Mouse (Mus musculus): ENCODE data around the gene Anxa9. TPM values are rescaled to one million over a fixed set of nuclear protein-coding genes. Genes with fewer than 3 reads are reported as not detected.

Anxa9 gene
- polyA plus RNA-seq, 1 experiment: 1.5 TPM

DNA sequence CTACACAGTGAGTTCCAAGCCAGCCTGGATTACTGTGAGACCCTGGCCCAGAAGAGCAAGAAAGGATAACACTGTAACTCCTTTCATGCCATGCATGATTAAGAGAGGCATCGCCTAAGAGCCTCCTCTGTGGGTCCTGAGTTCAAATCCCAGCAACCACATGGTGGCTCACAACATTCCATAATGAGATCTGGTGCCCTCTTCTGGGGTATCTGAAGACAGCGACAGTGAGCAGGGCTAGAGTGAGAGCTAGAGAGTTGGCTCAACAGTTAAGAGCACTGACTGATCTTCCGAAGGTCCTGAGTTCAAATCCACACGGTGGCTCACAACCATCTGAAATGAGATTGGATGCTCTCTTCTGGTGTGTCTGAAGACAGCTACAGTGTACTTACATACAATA, 32.5 kb downstream of the Anxa9 start:
- 96% methylated on average over 4 of the region's 4 CpGs for WGBS
- H3K36me3 ChIP-seq (ENCODE audit: control insufficient read depth, insufficient read depth, low read length): no peaks in the 10 kb centered on the region
- H3K4me1 ChIP-seq (replicated peaks; ENCODE audit: control insufficient read depth, insufficient read depth, low read length): peaks cover 2% of the 10 kb centered on the region; the same call in 1 of the 2 replicates

GRCm38 (mm10) chr3:95273471-95273870, 33.5 kb downstream of the Anxa9 start:
- DNase-seq: no peak
- no peak overlapping the region for H3K4me3 ChIP-seq (ENCODE audit: control insufficient read depth, insufficient read depth, low read length)
- no peak for TF ChIP-seq CTCF (IDR thresholded peaks at IDR 0.05; ENCODE audit: borderline replicate concordance, control insufficient read depth, extremely low read depth, insufficient read depth, low read length, poor library complexity)
- no peak for TF ChIP-seq POLR2A (IDR thresholded peaks at IDR 0.05; ENCODE audit: control insufficient read depth, extremely low read depth, insufficient read depth, low read length, poor library complexity)
- peaks cover 2% of the 10 kb centered on the region; the same call in 1 of the 2 replicates for H3K4me1 ChIP-seq (replicated peaks; ENCODE audit: control insufficient read depth, insufficient read depth, low read length)
- H3K36me3 ChIP-seq (ENCODE audit: control insufficient read depth, insufficient read depth, low read length): no peaks in the 10 kb centered on the region
- H3K27ac ChIP-seq (ENCODE audit: control insufficient read depth, insufficient read depth, low read length): no peak overlapping the region
- 97% methylated on average over 5 of the region's 5 CpGs for WGBS
- no peaks in the 10 kb centered on the region for H3K27me3 ChIP-seq (ENCODE audit: control insufficient read depth, insufficient read depth, low read length)

More for the DNA sequence above, 32.5 kb downstream of the Anxa9 start:
- H3K27ac ChIP-seq (ENCODE audit: control insufficient read depth, insufficient read depth, low read length): no peak overlapping the region
- H3K27me3 ChIP-seq (ENCODE audit: control insufficient read depth, insufficient read depth, low read length): no peaks in the 10 kb centered on the region
- DNase-seq: no peak
- TF ChIP-seq POLR2A (IDR thresholded peaks at IDR 0.05; ENCODE audit: control insufficient read depth, extremely low read depth, insufficient read depth, low read length, poor library complexity) (no peak), CTCF (IDR thresholded peaks at IDR 0.05; ENCODE audit: borderline replicate concordance, control insufficient read depth, extremely low read depth, insufficient read depth, low read length, poor library complexity) (no peak)
- no peak overlapping the region for H3K4me3 ChIP-seq (ENCODE audit: control insufficient read depth, insufficient read depth, low read length)

DNA sequence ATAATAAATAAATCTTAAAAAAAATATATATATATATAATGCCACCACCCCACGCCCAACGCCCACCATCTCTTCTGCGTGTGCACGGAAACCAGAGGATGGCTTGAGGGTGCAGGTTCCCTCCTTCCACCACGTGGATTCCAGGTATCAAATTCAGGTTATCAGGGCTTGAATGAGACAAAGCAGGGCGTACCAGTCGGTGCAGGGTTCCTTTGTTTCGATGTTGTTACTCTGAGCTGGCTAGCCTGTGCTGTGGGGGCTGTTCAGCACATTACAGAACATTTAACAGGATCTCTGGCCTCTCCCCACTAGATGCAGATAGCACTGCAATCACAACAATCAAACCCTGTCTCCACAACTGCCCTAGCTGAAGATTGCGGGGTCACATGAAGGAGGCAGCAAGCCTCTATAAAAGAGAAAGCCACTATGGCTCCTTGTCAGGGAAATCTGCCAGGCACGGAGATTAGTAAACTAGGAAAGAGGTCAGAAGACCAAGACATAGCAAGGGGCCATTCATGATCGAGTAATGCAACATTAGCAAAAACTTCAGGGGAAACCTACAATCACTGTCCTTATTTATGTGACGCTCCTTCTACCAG, 36.1 kb downstream of the Anxa9 start:
- H3K36me3 ChIP-seq (ENCODE audit: control insufficient read depth, insufficient read depth, low read length): no peaks in the 10 kb centered on the region
- H3K4me3 ChIP-seq (ENCODE audit: control insufficient read depth, insufficient read depth, low read length): no peak overlapping the region
- TF ChIP-seq POLR2A (IDR thresholded peaks at IDR 0.05; ENCODE audit: control insufficient read depth, extremely low read depth, insufficient read depth, low read length, poor library complexity) (no peak), CTCF (IDR thresholded peaks at IDR 0.05; ENCODE audit: borderline replicate concordance, control insufficient read depth, extremely low read depth, insufficient read depth, low read length, poor library complexity) (no peak)
- H3K27me3 ChIP-seq (ENCODE audit: control insufficient read depth, insufficient read depth, low read length): no peaks in the 10 kb centered on the region
- no peak for DNase-seq
- H3K4me1 ChIP-seq (replicated peaks; ENCODE audit: control insufficient read depth, insufficient read depth, low read length): no peaks in the 10 kb centered on the region
- no peak overlapping the region for H3K27ac ChIP-seq (ENCODE audit: control insufficient read depth, insufficient read depth, low read length)
- 96% methylated on average over 12 of the region's 12 CpGs for WGBS

DNA sequence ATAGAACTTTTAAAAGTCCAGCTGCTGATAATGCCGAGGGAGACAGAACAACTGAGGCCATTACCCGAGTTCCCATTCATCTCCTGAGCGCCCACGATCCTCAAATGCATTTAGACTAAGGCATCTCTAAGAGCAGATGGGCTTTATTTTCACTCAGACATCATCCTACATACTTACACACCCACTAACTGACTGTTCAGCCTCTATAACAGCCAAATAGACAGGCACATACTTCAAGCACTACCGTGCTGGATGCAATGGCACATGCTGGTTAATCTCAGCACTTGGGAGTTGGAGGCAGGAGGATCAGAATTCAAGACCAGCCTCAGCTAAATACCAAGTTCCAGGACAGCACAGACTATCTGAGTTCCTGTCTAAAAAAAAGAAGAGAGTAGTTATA, 37.2 kb downstream of the Anxa9 start:
- H3K27me3 ChIP-seq (ENCODE audit: control insufficient read depth, insufficient read depth, low read length): no peaks in the 10 kb centered on the region
- no peak overlapping the region for H3K4me3 ChIP-seq (ENCODE audit: control insufficient read depth, insufficient read depth, low read length)
- no peaks in the 10 kb centered on the region for H3K36me3 ChIP-seq (ENCODE audit: control insufficient read depth, insufficient read depth, low read length)
- WGBS: 96% methylated on average over 5 of the region's 5 CpGs
- no peak for DNase-seq
- TF ChIP-seq CTCF (IDR thresholded peaks at IDR 0.05; ENCODE audit: borderline replicate concordance, control insufficient read depth, extremely low read depth, insufficient read depth, low read length, poor library complexity) (no peak), POLR2A (IDR thresholded peaks at IDR 0.05; ENCODE audit: control insufficient read depth, extremely low read depth, insufficient read depth, low read length, poor library complexity) (no peak)
- no peak overlapping the region for H3K27ac ChIP-seq (ENCODE audit: control insufficient read depth, insufficient read depth, low read length)
- H3K4me1 ChIP-seq (replicated peaks; ENCODE audit: control insufficient read depth, insufficient read depth, low read length): no peaks in the 10 kb centered on the region

- Histone ChIP-seq H3K4me1 (replicated peaks; ENCODE audit: control insufficient read depth, insufficient read depth, low read length) (no peaks in the 10 kb centered on the region), H3K4me3 (ENCODE audit: control insufficient read depth, insufficient read depth, low read length) (no peak overlapping the region), H3K27me3 (ENCODE audit: control insufficient read depth, insufficient read depth, low read length) (no peaks in the 10 kb centered on the region), H3K36me3 (ENCODE audit: control insufficient read depth, insufficient read depth, low read length) (no peaks in the 10 kb centered on the region), H3K27ac (ENCODE audit: control insufficient read depth, insufficient read depth, low read length) (no peak overlapping the region)
- no peak for DNase-seq
- no peak for TF ChIP-seq CTCF (IDR thresholded peaks at IDR 0.05; ENCODE audit: borderline replicate concordance, control insufficient read depth, extremely low read depth, insufficient read depth, low read length, poor library complexity)
- TF ChIP-seq POLR2A (IDR thresholded peaks at IDR 0.05; ENCODE audit: control insufficient read depth, extremely low read depth, insufficient read depth, low read length, poor library complexity): no peak
These were observed 39.1 kb downstream of the Anxa9 start for GRCm38 (mm10) chr3:95267855-95268254.

- H3K4me3 ChIP-seq (ENCODE audit: control insufficient read depth, insufficient read depth, low read length): no peak overlapping the region
- no peaks in the 10 kb centered on the region for H3K36me3 ChIP-seq (ENCODE audit: control insufficient read depth, insufficient read depth, low read length)
- no peaks in the 10 kb centered on the region for H3K4me1 ChIP-seq (replicated peaks; ENCODE audit: control insufficient read depth, insufficient read depth, low read length)
- DNase-seq: no peak
- 98% methylated on average over 3 of the region's 3 CpGs for WGBS
- no peaks in the 10 kb centered on the region for H3K27me3 ChIP-seq (ENCODE audit: control insufficient read depth, insufficient read depth, low read length)
- H3K27ac ChIP-seq (ENCODE audit: control insufficient read depth, insufficient read depth, low read length): no peak overlapping the region
- TF ChIP-seq POLR2A (IDR thresholded peaks at IDR 0.05; ENCODE audit: control insufficient read depth, extremely low read depth, insufficient read depth, low read length, poor library complexity) (no peak), CTCF (IDR thresholded peaks at IDR 0.05; ENCODE audit: borderline replicate concordance, control insufficient read depth, extremely low read depth, insufficient read depth, low read length, poor library complexity) (no peak)
These were observed 40.9 kb downstream of the Anxa9 start for GRCm38 (mm10) chr3:95266052-95266451.

- Histone ChIP-seq H3K27ac (ENCODE audit: control insufficient read depth, insufficient read depth, low read length) (no peak overlapping the region), H3K27me3 (ENCODE audit: control insufficient read depth, insufficient read depth, low read length) (no peaks in the 10 kb centered on the region), H3K36me3 (ENCODE audit: control insufficient read depth, insufficient read depth, low read length) (no peaks in the 10 kb centered on the region), H3K4me1 (replicated peaks; ENCODE audit: control insufficient read depth, insufficient read depth, low read length) (no peaks in the 10 kb centered on the region), H3K4me3 (ENCODE audit: control insufficient read depth, insufficient read depth, low read length) (no peak overlapping the region)
- WGBS: 96% methylated on average over 1 of the region's 1 CpGs
- DNase-seq: no peak
- no peak for TF ChIP-seq POLR2A (IDR thresholded peaks at IDR 0.05; ENCODE audit: control insufficient read depth, extremely low read depth, insufficient read depth, low read length, poor library complexity)
- TF ChIP-seq CTCF (IDR thresholded peaks at IDR 0.05; ENCODE audit: borderline replicate concordance, control insufficient read depth, extremely low read depth, insufficient read depth, low read length, poor library complexity): no peak
These were observed 42.3 kb downstream of the Anxa9 start for GRCm38 (mm10) chr3:95264724-95265123.
